Mouse (Mus musculus): Measurements from ENCODE around the gene Apoa5. TPM values are rescaled to one million over a fixed set of nuclear protein-coding genes. Genes with fewer than 3 reads are reported as not detected.

The Apoa5 gene
- polyA plus RNA-seq, 1 experiment = 0.08 TPM

DNA sequence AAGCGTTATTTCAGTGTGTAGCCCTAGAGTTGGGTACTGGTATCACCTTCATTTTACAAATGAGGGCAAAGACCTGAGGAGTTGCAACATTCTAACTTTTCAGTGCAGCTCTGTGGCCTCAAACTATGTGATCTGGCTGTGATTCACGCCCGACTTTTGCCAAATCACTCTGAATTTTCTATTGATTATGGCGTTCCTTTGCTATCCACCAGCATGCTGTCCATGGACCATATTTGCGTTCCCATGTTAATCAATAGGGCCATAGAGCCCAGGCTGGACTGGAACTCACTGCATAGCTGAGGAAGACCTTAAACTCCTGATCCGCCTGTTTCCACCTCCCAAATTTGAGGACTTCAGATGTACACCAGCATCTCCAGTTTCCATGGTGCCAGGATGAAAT, 9.3 kb upstream of the Apoa5 start:
- no peak overlapping the region for H3K27ac ChIP-seq (ENCODE audit: insufficient read depth, low read length)
- no peak for DNase-seq (ENCODE audit: low read depth in 1 of 2, low spot score in 2 of 2)
- H3K36me3 ChIP-seq (ENCODE audit: control insufficient read depth, insufficient read depth, low read length) = no peaks in the 10 kb centered on the region
- 90% methylated on average over 6 of the region's 6 CpGs for WGBS
- H3K27me3 ChIP-seq (ENCODE audit: control insufficient read depth, insufficient read depth, low read length) = no peaks in the 10 kb centered on the region
- H3K4me1 ChIP-seq (ENCODE audit: control insufficient read depth, insufficient read depth, insufficient read length) = no peaks in the 10 kb centered on the region
- TF ChIP-seq CTCF (IDR thresholded peaks at IDR 0.05; ENCODE audit: extremely low read depth, insufficient read depth, insufficient read length, insufficient replicate concordance) = no peak
- no peak for TF ChIP-seq POLR2A (IDR thresholded peaks at IDR 0.05; ENCODE audit: low read depth, low read length)
- no peak overlapping the region for H3K4me3 ChIP-seq (ENCODE audit: extremely low read depth, insufficient read depth, insufficient read length)

DNA sequence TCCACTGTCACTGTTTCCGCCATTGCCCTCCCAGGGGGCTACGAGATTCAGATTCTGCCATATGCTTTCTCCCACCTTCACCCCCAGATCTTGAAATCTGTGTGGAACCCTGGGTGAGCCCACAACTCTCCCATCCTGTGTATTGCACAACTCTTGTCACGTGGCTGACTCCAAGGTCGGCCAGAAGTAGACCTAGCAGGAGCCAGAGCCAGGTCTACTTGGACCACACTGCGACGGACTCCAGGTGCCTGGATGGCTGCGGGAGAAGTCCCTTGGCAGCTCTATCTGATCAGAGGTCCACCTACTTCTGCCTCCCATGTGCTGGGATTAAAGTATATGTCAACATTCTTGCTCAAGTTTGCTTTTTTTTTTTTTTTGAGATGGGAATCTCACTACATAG, 7.3 kb upstream of the Apoa5 start:
- no peaks in the 10 kb centered on the region for H3K27me3 ChIP-seq (ENCODE audit: control insufficient read depth, insufficient read depth, low read length)
- H3K36me3 ChIP-seq (ENCODE audit: control insufficient read depth, insufficient read depth, low read length) = no peaks in the 10 kb centered on the region
- DNase-seq (ENCODE audit: low read depth in 1 of 2, low spot score in 2 of 2) = no peak
- H3K4me1 ChIP-seq (ENCODE audit: control insufficient read depth, insufficient read depth, insufficient read length) = no peaks in the 10 kb centered on the region
- no peak overlapping the region for H3K4me3 ChIP-seq (ENCODE audit: extremely low read depth, insufficient read depth, insufficient read length)
- WGBS = 89% methylated on average over 7 of the region's 7 CpGs
- H3K27ac ChIP-seq (ENCODE audit: insufficient read depth, low read length) = no peak overlapping the region
- no peak for TF ChIP-seq POLR2A (IDR thresholded peaks at IDR 0.05; ENCODE audit: low read depth, low read length)
- no peak for TF ChIP-seq CTCF (IDR thresholded peaks at IDR 0.05; ENCODE audit: extremely low read depth, insufficient read depth, insufficient read length, insufficient replicate concordance)

DNA sequence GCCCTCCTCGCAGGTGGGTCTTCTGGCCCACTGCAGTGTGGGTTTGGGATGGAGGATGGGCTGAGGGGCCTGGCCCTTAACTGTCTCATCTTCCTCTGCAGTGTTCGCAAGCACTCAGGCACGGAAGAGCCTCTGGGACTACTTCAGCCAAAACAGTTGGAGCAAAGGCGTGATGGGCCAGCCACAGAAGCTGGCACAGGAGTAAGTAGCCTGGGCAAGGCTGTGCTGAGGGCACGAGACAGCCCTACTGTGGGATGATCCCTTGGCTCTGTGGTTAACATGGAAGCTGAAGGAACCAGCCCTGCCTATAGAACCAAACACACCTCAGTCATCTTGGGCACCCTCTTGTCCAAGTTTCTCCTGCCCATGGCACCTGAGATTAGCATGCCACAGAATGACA, 692 bp downstream of the Apoa5 start:
- H3K27ac ChIP-seq (ENCODE audit: insufficient read depth, low read length) = no peak overlapping the region

DNA sequence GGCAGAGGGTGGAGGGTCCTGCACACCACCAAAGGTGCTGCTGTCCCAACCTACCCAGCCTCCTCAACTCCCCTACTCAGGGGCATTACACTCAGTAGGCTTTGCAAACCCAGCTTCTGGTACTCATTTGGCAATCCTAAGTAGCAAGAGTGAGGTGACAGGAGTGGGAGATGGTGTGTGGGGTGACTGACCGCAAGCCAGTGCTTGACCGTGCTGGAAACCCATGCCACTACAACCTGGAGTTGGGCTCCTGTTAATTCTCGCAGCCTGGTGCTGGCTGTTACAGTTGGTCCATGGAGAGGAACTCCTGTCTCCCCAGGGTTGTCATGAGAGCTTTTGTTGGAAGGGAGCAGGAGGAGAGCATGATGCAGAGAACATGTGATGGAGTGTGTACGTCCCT, 2.3 kb downstream of the Apoa5 start:
- H3K27ac ChIP-seq (ENCODE audit: insufficient read depth, low read length) = no peak overlapping the region
- peaks cover 6% of the 10 kb centered on the region; the same call in 1 of the 2 replicates for H3K36me3 ChIP-seq (ENCODE audit: control insufficient read depth, insufficient read depth, low read length)
- DNase-seq (ENCODE audit: low read depth in 1 of 2, low spot score in 2 of 2) = no peak
- H3K4me1 ChIP-seq (ENCODE audit: control insufficient read depth, insufficient read depth, insufficient read length) = peaks cover 8% of the 10 kb centered on the region; the same call in 1 of the 2 replicates
- 0 out of 2 replicates have a peak, but pooled peaks cover 1% of the 10 kb centered on the region for H3K27me3 ChIP-seq (ENCODE audit: control insufficient read depth, insufficient read depth, low read length)
- TF ChIP-seq CTCF (IDR thresholded peaks at IDR 0.05; ENCODE audit: extremely low read depth, insufficient read depth, insufficient read length, insufficient replicate concordance) = no peak
- no peak for TF ChIP-seq POLR2A (IDR thresholded peaks at IDR 0.05; ENCODE audit: low read depth, low read length)
- WGBS = 98% methylated on average over 4 of the region's 4 CpGs
- H3K4me3 ChIP-seq (ENCODE audit: extremely low read depth, insufficient read depth, insufficient read length) = no peak overlapping the region

More for the DNA sequence above, 692 bp downstream of the Apoa5 start:
- DNase-seq (ENCODE audit: low read depth in 1 of 2, low spot score in 2 of 2) = no peak
- H3K4me3 ChIP-seq (ENCODE audit: extremely low read depth, insufficient read depth, insufficient read length) = no peak overlapping the region
- H3K27me3 ChIP-seq (ENCODE audit: control insufficient read depth, insufficient read depth, low read length) = 0 out of 2 replicates have a peak, but pooled peaks cover 1% of the 10 kb centered on the region
- peaks cover 6% of the 10 kb centered on the region; the same call in 1 of the 2 replicates for H3K4me1 ChIP-seq (ENCODE audit: control insufficient read depth, insufficient read depth, insufficient read length)
- TF ChIP-seq CTCF (IDR thresholded peaks at IDR 0.05; ENCODE audit: extremely low read depth, insufficient read depth, insufficient read length, insufficient replicate concordance) = no peak
- TF ChIP-seq POLR2A (IDR thresholded peaks at IDR 0.05; ENCODE audit: low read depth, low read length) = no peak
- 86% methylated on average over 5 of the region's 5 CpGs for WGBS
- H3K36me3 ChIP-seq (ENCODE audit: control insufficient read depth, insufficient read depth, low read length) = no peaks in the 10 kb centered on the region

DNA sequence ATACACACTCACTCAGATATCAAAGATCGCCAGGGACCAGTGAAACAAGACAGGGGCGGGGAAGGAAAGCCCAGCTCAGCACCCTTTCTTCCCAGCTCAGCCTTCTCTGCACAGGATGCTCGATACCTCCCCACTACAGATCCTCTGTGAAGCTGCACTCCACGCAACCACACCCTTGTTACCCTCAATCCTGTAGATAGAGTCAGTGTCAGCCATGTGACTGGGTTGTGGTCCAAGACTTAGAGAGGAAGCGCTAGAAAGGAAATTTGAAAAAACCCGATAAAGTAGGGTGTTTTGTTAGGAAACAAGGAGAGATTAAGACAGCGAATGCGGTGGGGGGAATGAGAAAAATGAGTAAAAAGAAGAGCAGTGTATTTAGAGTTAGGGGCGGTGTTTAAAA, 3.6 kb downstream of the Apoa5 start:
- no peak overlapping the region for H3K4me3 ChIP-seq (ENCODE audit: extremely low read depth, insufficient read depth, insufficient read length)

DNA sequence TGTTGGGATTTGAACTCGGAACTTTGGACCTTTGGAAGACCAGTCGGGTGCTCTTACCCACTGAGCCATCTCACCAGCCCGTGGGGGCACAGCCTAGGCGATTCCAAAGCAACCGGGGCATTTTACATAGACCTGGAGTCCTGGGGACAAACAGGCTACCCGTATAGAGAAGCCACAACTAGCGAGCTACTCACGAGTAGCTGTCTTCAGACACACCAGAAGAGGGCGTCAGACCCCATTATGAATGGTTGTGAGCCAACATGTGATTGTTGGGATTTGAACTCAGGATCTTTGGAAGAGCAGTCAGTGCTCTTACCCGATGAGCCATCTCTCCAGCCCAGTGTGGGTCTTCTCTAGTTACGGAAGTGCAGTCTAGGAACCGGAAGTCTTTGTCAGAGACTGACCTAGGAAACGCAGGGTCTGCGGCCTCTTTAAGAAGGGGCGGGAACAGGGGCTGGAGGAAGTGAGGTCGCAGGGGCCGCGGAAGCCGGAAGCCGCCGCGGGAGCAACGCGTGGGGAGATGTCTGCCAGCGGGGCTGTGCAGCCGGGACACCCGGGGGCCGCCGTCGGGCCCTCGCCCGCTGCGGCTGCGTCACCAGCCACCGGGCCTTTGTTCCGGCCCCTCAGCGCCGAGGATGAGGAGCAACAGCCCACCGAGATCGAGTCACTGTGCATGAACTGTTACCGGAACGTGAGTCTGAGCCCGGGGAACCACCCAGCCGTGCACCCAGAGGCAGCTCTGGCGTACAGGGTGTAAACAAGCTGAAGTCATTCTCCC, 4.4 kb downstream of the Apoa5 start, which contains the start of gene Zpr1:
Gene Zpr1, plus strand, starts transcription at position 388 of the 778 bp plus-strand sequence.
- TF ChIP-seq CTCF (IDR thresholded peaks at IDR 0.05; ENCODE audit: extremely low read depth, insufficient read depth, insufficient read length, insufficient replicate concordance) (no peak), POLR2A (IDR thresholded peaks at IDR 0.05; ENCODE audit: low read depth, low read length) (peak; percentile 4)
- Histone ChIP-seq H3K36me3 (ENCODE audit: control insufficient read depth, insufficient read depth, low read length) (peaks cover 19% of the 10 kb centered on the region), H3K4me3 (ENCODE audit: extremely low read depth, insufficient read depth, insufficient read length) (peak within 1 kb of the TSS; percentile 76), H3K4me1 (ENCODE audit: control insufficient read depth, insufficient read depth, insufficient read length) (peaks cover 8% of the 10 kb centered on the region; the same call in 1 of the 2 replicates), H3K27ac (ENCODE audit: insufficient read depth, low read length) (peak within 1 kb of the TSS; percentile 45), H3K27me3 (ENCODE audit: control insufficient read depth, insufficient read depth, low read length) (0 out of 2 replicates have a peak, but pooled peaks cover 1% of the 10 kb centered on the region)
- WGBS = 5% methylated on average over 45 of the region's 45 CpGs
- peak; percentile 88 for DNase-seq (ENCODE audit: low read depth in 1 of 2, low spot score in 2 of 2)

More for the DNA sequence above, 3.6 kb downstream of the Apoa5 start:
- H3K36me3 ChIP-seq (ENCODE audit: control insufficient read depth, insufficient read depth, low read length) = peaks cover 13% of the 10 kb centered on the region; the same call in 1 of the 2 replicates
- H3K4me1 ChIP-seq (ENCODE audit: control insufficient read depth, insufficient read depth, insufficient read length) = peaks cover 8% of the 10 kb centered on the region; the same call in 1 of the 2 replicates
- DNase-seq (ENCODE audit: low read depth in 1 of 2, low spot score in 2 of 2) = peak in 1 of 2 experiments; percentile 9
- 57% methylated on average over 9 of the region's 9 CpGs for WGBS
- TF ChIP-seq CTCF (IDR thresholded peaks at IDR 0.05; ENCODE audit: extremely low read depth, insufficient read depth, insufficient read length, insufficient replicate concordance) (no peak), POLR2A (IDR thresholded peaks at IDR 0.05; ENCODE audit: low read depth, low read length) (no peak)
- no peak overlapping the region for H3K27ac ChIP-seq (ENCODE audit: insufficient read depth, low read length)
- H3K27me3 ChIP-seq (ENCODE audit: control insufficient read depth, insufficient read depth, low read length) = 0 out of 2 replicates have a peak, but pooled peaks cover 1% of the 10 kb centered on the region
